Mouse (Mus musculus) spleen, postnatal 36 days (tissue): ENCODE measurements around the gene Tspan10.

Experiments used
- DNase-seq, 2 experiments: peaks; one replicate each; pipeline ENCODE4 v3.0.0; 2022; ENCODE audit warnings: low spot score in 2 of 2, mixed read lengths in 1 of 2

Tspan10 gene

DNA sequence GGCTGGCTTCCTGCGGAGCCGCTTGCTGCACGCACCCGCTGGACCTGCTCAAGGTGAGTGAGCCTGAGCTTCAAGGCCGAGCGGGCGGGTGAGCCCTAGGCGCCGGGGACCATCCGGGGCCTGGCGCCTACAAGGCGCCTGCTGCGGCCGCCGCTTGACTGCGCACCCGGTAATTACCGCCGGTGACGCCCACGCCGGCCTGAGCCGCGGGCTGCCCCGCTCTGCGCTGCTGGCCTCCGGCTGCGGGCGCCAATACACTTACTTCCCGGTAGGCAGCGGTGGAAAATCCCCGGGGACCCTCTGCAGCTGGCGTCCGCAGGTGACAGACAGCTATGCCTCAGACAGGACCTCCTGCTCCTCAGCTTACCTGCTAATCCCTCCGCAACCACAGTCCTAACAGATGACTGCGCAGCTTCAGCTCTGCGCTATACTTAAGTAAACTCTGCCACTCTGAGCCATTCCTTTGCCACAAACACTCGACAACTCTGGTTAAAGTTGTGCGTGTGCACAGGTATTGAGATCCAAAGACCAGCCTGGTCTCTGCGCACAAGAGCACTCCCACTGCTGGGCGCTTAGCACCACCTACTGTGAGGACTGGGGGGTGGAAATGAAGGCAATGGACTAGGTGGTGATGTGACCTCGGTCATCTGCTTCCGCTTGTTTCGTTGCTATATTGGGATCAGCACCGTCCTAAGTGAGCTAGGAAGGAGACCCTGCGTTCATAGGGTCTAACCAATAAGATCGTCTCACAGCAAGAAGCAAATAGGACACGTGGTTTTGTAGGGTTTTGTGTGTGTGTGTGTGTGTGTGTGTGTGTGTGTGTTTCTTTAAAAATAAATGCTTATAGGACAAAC lies 49.8 kb downstream of the Tspan10 start:
- peak; percentile 43 to 60 for DNase-seq

DNA sequence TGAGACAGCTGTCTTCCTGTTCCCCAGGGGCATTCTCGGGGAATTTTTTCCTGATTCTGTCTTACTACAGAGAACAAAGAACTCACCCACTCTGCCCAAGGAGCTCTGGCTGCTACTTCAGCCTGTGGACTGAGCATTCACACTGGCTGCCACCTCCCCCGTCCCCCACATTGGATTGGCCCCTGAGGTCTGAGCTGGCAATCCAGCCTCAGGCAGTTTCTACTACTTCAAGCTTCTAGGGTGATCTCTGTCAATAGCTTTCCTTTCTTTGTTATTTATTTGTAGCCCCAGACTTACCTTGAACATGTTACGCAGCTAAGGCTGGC lies 50.4 kb downstream of the Tspan10 start:
- no peak for DNase-seq

DNA sequence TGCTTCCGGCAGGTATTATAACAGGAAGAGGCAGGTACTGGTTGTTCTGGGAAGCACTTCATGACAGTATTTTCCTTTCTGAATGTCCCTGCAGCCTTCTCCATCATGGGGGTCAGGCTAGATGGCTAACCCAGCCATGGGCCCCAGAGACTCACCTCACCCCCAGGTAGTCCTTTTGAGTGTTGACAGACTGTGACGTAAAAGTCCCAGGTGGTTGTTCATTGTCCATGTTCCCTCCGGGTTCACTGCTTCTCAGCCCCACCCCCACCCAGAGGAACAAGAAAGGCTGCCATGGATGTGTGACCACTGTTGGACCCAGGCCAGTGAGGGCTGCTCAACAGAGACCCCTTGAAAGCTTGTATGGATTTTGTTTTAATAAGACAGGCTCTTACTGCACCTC lies 50.9 kb downstream of the Tspan10 start:
- DNase-seq = no peak

DNA sequence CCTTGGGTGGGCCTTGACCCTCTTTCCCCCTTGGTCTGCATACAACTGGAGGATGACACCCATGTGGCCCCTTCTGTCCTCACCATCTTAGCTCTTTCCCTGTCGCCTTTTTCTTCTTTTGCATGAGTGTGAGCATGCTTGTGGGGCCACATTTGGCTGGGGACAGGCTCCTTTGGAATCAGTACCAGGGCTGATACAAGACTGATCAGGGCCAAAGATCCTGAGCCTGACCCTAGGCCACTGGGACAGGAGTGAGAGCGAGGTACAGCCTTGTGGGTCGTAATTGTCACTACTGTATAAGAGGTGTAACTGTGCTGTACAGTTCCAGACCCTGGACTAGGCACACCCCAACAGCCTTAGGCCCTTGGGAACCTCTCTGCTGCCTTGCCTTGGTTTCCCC lies 51.5 kb downstream of the Tspan10 start:
- no peak for DNase-seq
